ENCODE assay signal across 8 mouse cellular contexts in genomic region chr15:36873884-36874243, GRCm38 (mm10).
DNase-seq lines count a peak whose midpoint lies in the region; ATAC-seq and TF ChIP-seq lines count a peak whose summit lies in the region.

No protein-coding gene starts in this region.

- peaks cover 47% of the 10 kb centered on the region for H3K4me1 ChIP-seq in heart, postnatal 0 days (ENCODE audit: control insufficient read depth, insufficient read depth)
- H3K4me1 ChIP-seq in MEL (ENCODE audit: control insufficient read depth in 1 of 2, insufficient read depth in 2 of 2, low read length in 2 of 2) = peaks cover 29 to 74% of the 10 kb centered on the region in 2 experiments
- H3K4me1 ChIP-seq in forebrain, embryonic 14.5 days (ENCODE audit: control insufficient read depth, insufficient read depth, low read length) = peaks cover 13% of the 10 kb centered on the region
- H3K4me1 ChIP-seq in limb, embryonic 15.5 days = peaks cover 15% of the 10 kb centered on the region

- TF ChIP-seq CTCF in heart, postnatal 0 days (IDR thresholded peaks at IDR 0.05; ENCODE audit: low read depth) = no peak
- no peak for TF ChIP-seq CTCF in MEL (IDR thresholded peaks at IDR 0.05 in 2 of 3, conservative IDR thresholded peaks at IDR 0.05 in 1 of 3; ENCODE audit: control insufficient read depth in 1 of 3, insufficient read depth in 1 of 3, low read depth in 2 of 3, low read length in 3 of 3, poor library complexity in 1 of 3, severe bottlenecking in 1 of 3)

- H3K9me3 ChIP-seq in heart, postnatal 0 days (replicated peaks; ENCODE audit: control insufficient read depth, low read length) = no peaks in the 10 kb centered on the region
- H3K9me3 ChIP-seq in MEL (replicated peaks; ENCODE audit: insufficient read depth, low read length) = no peaks in the 10 kb centered on the region
- H3K9me3 ChIP-seq in forebrain, embryonic 14.5 days (replicated peaks; ENCODE audit: control insufficient read depth, low read length) = no peaks in the 10 kb centered on the region
- no peaks in the 10 kb centered on the region for H3K9me3 ChIP-seq in limb, embryonic 15.5 days

- H3K4me3 ChIP-seq in heart, postnatal 0 days (ENCODE audit: low read depth, low read length) = no peak overlapping the region
- no peak overlapping the region for H3K4me3 ChIP-seq in MEL (ENCODE audit: control insufficient read depth in 1 of 2, insufficient read depth in 1 of 2, low read depth in 2 of 2, low read length in 2 of 2)
- no peak overlapping the region for H3K4me3 ChIP-seq in forebrain, embryonic 14.5 days (ENCODE audit: low read depth, low read length)
- H3K4me3 ChIP-seq in limb, embryonic 15.5 days = no peak overlapping the region

- H3K27ac ChIP-seq in heart, postnatal 0 days (ENCODE audit: low read depth) = peak overlapping the region; percentile 87
- peak overlapping the region; percentile 78 for H3K27ac ChIP-seq in MEL (ENCODE audit: control insufficient read depth, low read depth, low read length)
- peak overlapping the region; percentile 41; the same call in 1 of the 2 replicates for H3K27ac ChIP-seq in forebrain, embryonic 14.5 days (ENCODE audit: low read depth, low read length)
- H3K27ac ChIP-seq in limb, embryonic 15.5 days = peak overlapping the region; percentile 67

- no peak for TF ChIP-seq POLR2A in MEL (IDR thresholded peaks at IDR 0.05; ENCODE audit: control insufficient read depth in 1 of 2, insufficient read depth in 1 of 2, low read depth in 1 of 2, low read length in 2 of 2, poor library complexity in 1 of 2)

- 0 out of 2 replicates have a peak overlapping the region, but pooled peaks have one; percentile 16 for H3K9ac ChIP-seq in heart, postnatal 0 days (replicated peaks; ENCODE audit: low read depth, low read length)
- no peak overlapping the region for H3K9ac ChIP-seq in MEL (ENCODE audit: control insufficient read depth, low read depth, low read length, poor library complexity, severe bottlenecking)
- peak overlapping the region; percentile 5; the same call in 1 of the 2 replicates for H3K9ac ChIP-seq in forebrain, embryonic 14.5 days (ENCODE audit: low read length)
- H3K9ac ChIP-seq in limb, embryonic 15.5 days = no peak overlapping the region

- intact Hi-C loops in heart, postnatal 10 days (cut with DNase I) = loop anchor here (5.0 kb wide), 1 partner anchor 82 kb away; no protein-coding TSS in a partner anchor
- intact Hi-C loops in left cerebral cortex, postnatal 14 days (cut with DNase I) = no loop called here

- 44% methylated on average over 5 of the region's 5 CpGs for WGBS in heart, postnatal 0 days
- WGBS in forebrain, embryonic 14.5 days = 19% methylated on average over 5 of the region's 5 CpGs
- 24% methylated on average over 5 of the region's 5 CpGs for WGBS in limb, embryonic 15.5 days

- no peak for DNase-seq in heart, postnatal 0 days (ENCODE audit: low spot score)
- no peak for DNase-seq in heart, postnatal 10 days
- DNase-seq in MEL (ENCODE audit: low read depth, low spot score) = no peak
- DNase-seq in forebrain, embryonic 14.5 days (ENCODE audit: low spot score) = no peak
- DNase-seq in left cerebral cortex, postnatal 14 days (ENCODE audit: low spot score in 2 of 2) = no peak

- H3K79me2 ChIP-seq in MEL (ENCODE audit: control insufficient read depth, insufficient read depth, low read length, poor library complexity) = peaks cover 4% of the 10 kb centered on the region; the same call in 1 of the 2 replicates

- TF ChIP-seq EP300 in heart, postnatal 0 days (IDR thresholded peaks at IDR 0.05; ENCODE audit: low read depth) = no peak
- no peak for TF ChIP-seq EP300 in MEL (IDR thresholded peaks at IDR 0.05; ENCODE audit: low read depth in 1 of 2, low read length in 2 of 2)

- TF ChIP-seq RAD21 in MEL (IDR thresholded peaks at IDR 0.05; ENCODE audit: low read depth, low read length) = no peak

- ATAC-seq in heart, postnatal 0 days (ENCODE audit: insufficient read depth, low read depth) = peak; percentile 6
- peak; percentile 42 for ATAC-seq in forebrain, embryonic 14.5 days
- ATAC-seq in limb, embryonic 15.5 days (ENCODE audit: insufficient number of reproducible peaks, low FRiP score, low TSS enrichment, low read depth) = no peak
- ATAC-seq in inflammation-experienced regulatory T-cells, adult 6 months = no peak
- ATAC-seq in monocyte, adult 5-6 weeks (replicated peaks; ENCODE audit: insufficient number of reproducible peaks, low FRiP score, low TSS enrichment, poor library complexity, severe bottlenecking) = no peak

- no peaks in the 10 kb centered on the region for H3K27me3 ChIP-seq in heart, postnatal 0 days (ENCODE audit: control insufficient read depth, insufficient read depth, low read length)
- H3K27me3 ChIP-seq in MEL (ENCODE audit: control insufficient read depth in 1 of 2, insufficient read depth in 2 of 2, low read length in 2 of 2) = no peaks in the 10 kb centered on the region
- no peaks in the 10 kb centered on the region for H3K27me3 ChIP-seq in forebrain, embryonic 14.5 days (replicated peaks; ENCODE audit: control insufficient read depth, insufficient read depth, low read length)
- no peaks in the 10 kb centered on the region for H3K27me3 ChIP-seq in limb, embryonic 15.5 days

- H3K4me2 ChIP-seq in heart, postnatal 0 days (ENCODE audit: low read depth, low read length) = peak overlapping the region; percentile 43; the same call in 1 of the 2 replicates
- H3K4me2 ChIP-seq in forebrain, embryonic 14.5 days (ENCODE audit: low read length) = peak overlapping the region; percentile 24; the same call in 1 of the 2 replicates
- peak overlapping the region; percentile 15; the same call in 1 of the 2 replicates for H3K4me2 ChIP-seq in limb, embryonic 15.5 days

- H3K36me3 ChIP-seq in heart, postnatal 0 days (replicated peaks; ENCODE audit: control insufficient read depth, insufficient read depth, low read length) = no peaks in the 10 kb centered on the region
- peaks cover 0 to 76% of the 10 kb centered on the region in 2 experiments; a peak in 3 of 4 replicates for H3K36me3 ChIP-seq in MEL (ENCODE audit: control insufficient read depth in 1 of 2, insufficient read depth in 2 of 2, low read length in 2 of 2)
- H3K36me3 ChIP-seq in forebrain, embryonic 14.5 days (ENCODE audit: control insufficient read depth, insufficient read depth, low read length) = no peaks in the 10 kb centered on the region
- H3K36me3 ChIP-seq in limb, embryonic 15.5 days = no peaks in the 10 kb centered on the region

TF ChIP-seq in MEL, 35 proteins besides CTCF, POLR2A, EP300 and RAD21:
- no peak for TF ChIP-seq ELF1 (IDR thresholded peaks at IDR 0.05; ENCODE audit: low read depth, low read length)
- no peak for TF ChIP-seq USF1 (IDR thresholded peaks at IDR 0.05; ENCODE audit: low read depth, low read length)
- no peak for TF ChIP-seq KAT2A (conservative IDR thresholded peaks at IDR 0.05; ENCODE audit: low read depth, low read length)
- TF ChIP-seq NELFE (IDR thresholded peaks at IDR 0.05; ENCODE audit: low read depth, low read length) = no peak
- no peak for TF ChIP-seq SMC3 (IDR thresholded peaks at IDR 0.05; ENCODE audit: low read depth, low read length)
- TF ChIP-seq E2F4 (IDR thresholded peaks at IDR 0.05; ENCODE audit: borderline replicate concordance, low read depth, low read length) = no peak
- TF ChIP-seq BHLHE40 (IDR thresholded peaks at IDR 0.05; ENCODE audit: borderline replicate concordance, low read depth, low read length) = no peak
- TF ChIP-seq MAFK (IDR thresholded peaks at IDR 0.05; ENCODE audit: borderline replicate concordance, low read depth, low read length) = no peak
- no peak for TF ChIP-seq CHD1 (IDR thresholded peaks at IDR 0.05; ENCODE audit: low read depth, low read length)

Comparison
In these comparisons a context has a peak if more than half of its experiments do, and no peak if none do; other contexts are left out.
1. ATAC-seq: peak in heart, postnatal 0 days (single experiment) and forebrain, embryonic 14.5 days (single experiment); none in limb, embryonic 15.5 days (single experiment), inflammation-experienced regulatory T-cells, adult 6 months (single experiment) and monocyte, adult 5-6 weeks (single experiment).
2. H3K9ac ChIP-seq: peak in heart, postnatal 0 days (single experiment) and forebrain, embryonic 14.5 days (single experiment); none in MEL (single experiment) and limb, embryonic 15.5 days (single experiment).
3. Peak in every context shown above with its lines, with median percentiles within 50 percentile points of each other: H3K27ac ChIP-seq and H3K4me2 ChIP-seq.